Mouse (Mus musculus) mouse embryonic stem cell (cell line): ENCODE data around the gene Naa30.
"Not testable (repeated sequence)": the region's sequence is repeated elsewhere in the genome, so short reads cannot be mapped to it uniquely, and the experiment has no call there.

Experiments
- in situ Hi-C, 2 experiments: fragments of 300-500 bp; cut with MboI; formaldehyde crosslinking; loops; 1 replicate in 1 of 2; 3 replicates in 1 of 2; pipeline ENCODE4 v1.14.3; 2019 to 2020; ENCODE audit warnings: low sequenced_read_pairs in 2 of 2, low pct_unique_long_range_greater_than_20kb in 1 of 2, mixed read lengths in 1 of 2; ENCODE audit not compliant: unreplicated experiment in 1 of 2

The Naa30 gene

DNA sequence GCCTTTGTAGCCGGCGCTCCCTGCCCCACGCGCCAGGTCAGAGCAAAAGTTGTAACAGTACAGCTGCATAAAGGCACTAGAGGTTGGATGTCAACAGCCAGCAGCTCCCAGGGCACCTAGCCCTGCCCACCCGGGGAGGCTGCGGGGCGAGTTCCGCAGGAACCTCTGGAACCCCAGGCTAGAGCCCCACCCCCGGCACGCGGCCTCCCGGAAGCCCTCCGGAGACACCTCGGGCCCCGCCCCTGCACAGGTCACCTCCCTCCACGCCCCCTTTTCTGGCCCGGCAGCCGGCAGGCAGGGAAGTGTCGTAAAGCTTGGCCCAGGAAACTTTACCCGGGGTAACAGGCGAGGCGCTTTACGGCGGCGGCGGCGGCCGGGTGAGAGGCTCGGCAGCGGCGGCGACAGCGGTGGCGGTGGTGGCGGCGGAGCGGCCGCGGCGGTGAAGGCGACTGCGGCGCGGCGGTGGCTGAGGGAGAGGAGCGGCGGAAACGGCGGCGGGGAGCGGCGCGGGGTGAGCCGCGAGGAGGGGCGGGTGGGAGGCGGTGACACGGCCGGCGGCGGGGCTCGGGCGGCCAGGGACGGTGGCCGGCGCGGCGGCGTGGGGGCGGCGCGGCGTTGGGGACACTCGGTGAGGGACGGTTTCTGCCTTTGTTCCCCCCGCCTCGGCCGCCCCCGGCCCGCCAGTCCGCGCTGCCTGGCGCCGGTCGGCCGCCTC is at the start of gene Naa30:
TSS of gene Naa30 (plus strand) at position 360 of the 715 bp plus-strand sequence.
- in situ Hi-C loops = no loop called here

GRCm38 (mm10) chr14:49127162-49127779 is 44.8 kb upstream of the Naa30 start:
- in situ Hi-C loops = no loop called here

DNA sequence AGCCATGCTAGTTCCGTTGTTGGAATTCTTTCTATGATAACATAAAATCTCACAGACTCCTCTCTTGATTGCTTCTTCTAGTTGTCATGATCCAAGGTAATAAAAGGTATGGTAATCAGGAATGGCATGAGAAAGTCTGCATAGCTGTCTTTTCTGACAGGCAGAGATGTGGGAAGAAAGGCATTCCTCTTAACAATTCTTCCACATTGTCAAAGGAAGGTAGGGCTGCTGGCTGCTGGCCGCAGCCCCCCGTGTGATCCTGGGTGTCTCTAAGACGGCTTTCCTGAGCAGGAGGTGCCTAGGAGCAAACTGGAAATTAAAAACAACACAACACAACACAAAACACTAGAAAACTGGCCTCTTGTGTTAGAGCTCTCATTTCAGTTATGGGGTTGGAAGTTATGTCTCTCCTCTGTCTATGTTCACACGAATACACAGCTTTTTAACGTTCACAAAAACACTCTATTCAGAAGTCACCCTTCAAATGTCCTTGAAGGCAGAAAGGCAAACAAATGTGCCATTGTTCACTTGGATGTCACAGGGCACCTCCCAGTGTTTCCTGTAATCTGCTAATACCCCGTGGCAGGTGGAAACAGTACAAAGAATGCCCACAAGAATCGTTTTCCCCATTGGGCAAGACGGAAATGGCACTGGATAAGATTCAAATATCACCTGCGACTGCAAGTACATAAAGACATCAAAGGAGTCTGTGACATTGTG is 43.3 kb upstream of the Naa30 start:
- in situ Hi-C loops = no loop called here

DNA sequence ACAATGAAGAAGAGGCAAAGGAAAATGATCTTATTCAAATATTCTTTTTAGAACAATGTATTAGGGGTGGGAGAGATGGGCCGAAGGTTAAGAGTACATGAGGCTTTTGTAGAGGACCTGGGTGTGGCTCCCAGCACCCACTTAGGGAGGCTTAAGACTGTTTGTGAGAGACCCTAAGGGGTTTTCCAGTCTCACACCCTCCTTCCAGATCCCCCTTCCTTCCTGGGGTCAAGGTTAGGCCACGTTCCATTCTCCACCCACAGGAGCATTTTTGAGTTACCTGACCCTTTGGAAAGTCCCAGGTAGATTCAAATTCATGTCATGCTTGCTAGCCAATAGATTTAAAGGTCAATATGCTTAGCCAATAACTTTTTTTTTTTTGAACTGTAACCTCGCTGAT is 39.6 kb upstream of the Naa30 start:
- in situ Hi-C loops = no loop called here

DNA sequence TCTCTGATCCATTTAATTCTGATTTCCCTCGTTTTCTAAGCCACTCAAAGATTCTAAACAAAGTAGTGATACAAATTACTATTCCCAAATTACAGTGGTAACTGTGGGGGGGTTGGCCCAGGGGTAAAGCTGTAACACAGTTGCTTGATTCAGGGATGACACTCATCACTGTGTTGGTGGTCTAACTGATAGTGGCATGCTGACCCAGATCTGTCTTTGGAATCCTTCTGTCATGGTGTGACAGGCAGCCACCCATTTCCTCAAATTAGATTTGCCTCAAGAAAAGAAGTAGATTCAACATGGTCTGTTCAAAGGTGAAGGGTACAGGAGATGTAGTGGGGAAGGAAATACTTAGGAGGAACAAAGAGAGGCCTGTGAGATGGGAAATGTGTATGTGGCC is 33.9 kb upstream of the Naa30 start:
- in situ Hi-C loops = no loop called here

DNA sequence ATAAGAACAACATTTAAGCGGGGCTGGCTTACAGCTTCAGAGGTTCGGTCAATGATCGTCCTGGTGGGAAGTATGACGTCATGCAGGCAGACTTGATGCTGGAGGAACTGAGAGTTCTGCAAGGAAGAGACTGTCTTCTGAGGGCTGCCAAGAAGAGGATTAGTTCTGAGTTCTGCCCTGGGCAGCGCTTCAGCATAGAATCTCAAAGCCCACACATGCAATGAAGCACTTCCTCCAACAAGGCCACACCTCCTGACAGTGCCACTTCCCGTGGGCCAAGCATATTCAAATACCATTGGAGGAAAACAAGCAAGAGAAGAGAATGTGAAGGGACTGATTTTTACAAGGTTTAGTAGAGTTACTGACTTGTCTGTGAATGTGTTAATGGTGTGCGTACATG is 31.3 kb upstream of the Naa30 start:
- in situ Hi-C loops = no loop called here

DNA sequence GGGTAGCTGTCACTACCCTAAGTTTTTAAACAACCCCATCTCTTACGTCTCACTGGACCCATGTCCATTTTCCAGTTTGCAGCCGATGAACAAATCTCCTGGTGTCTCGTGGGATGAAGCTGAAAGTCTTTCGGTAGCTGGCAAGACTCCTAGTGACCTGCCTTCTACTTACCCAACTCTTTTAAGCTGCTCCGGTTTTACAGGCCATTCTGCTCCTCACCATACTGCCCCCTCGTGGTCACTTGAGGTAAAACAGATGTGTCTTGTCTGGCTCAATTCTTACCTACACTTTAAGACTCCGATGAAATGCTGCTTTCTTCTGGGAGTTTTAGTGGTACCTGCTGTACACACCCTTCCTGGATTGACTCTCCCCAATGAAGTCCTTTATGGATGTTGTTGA is 18.2 kb upstream of the Naa30 start:
- in situ Hi-C loops = no loop called here

DNA sequence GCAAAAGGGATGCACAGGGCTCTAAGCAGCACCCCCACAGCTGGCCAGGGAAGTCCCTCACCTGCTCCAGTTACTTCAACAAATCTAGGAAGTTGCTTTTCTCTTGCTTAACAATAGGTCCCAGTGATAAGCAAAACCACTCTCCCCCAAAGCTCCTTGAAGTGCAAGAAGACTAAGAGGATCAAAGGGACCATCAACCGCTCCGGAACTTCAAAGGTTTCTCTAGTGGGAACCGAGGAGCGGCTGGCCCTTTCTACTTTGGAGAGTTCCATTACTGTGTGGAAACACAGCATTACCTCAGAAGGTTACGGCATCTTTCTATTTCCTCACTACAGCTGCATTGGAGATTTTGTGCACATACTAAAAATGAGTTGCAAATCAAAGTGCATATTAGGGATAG is 16.5 kb upstream of the Naa30 start:
- in situ Hi-C loops = no loop called here

DNA sequence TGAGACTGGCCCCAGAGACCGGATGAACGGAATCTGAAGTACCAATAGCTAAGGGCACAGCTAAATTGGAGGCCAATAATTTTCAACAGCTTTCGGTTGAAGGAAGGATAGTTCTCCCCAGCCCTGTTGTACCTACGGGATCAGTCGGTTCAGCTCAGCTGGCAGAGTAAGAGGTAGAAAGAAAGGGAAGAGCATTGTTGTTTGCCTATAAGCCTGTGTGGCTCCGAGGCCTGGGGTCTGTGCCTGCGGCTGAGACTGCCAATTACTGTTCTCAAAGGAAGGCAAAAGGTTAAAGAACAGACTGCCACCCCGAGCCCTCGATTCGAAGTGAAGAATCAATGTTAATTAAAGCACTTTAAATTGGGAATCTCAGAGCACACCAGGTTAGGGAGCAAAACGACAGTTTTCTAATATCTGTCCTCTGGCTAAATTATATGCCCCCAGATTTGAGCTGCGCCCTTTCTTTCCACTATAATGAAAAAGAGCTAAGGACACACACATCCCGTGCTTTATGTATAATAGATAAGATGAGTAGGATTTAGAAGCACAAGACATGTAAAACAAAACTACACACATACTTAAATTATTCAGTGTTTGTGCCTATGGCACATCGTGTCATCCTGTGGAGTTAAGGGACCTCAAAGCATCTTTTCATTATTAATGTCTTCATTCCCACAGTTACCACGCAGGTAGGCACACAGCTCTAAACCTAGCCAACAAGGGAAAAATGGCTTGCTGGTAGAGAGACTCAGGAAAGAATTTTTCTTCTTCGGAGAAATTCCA is 13.7 kb upstream of the Naa30 start:
- in situ Hi-C loops = no loop called here

GRCm38 (mm10) chr14:49171286-49171685 is 740 bp upstream of the Naa30 start:
- in situ Hi-C loops = no loop called here

GRCm38 (mm10) chr14:49172582-49172988 is 559 bp downstream of the Naa30 start:
- in situ Hi-C loops = no loop called here

GRCm38 (mm10) chr14:49173290-49174135 is 1.5 kb downstream of the Naa30 start:
- in situ Hi-C loops = no loop called here

GRCm38 (mm10) chr14:49179736-49180135 is 7.7 kb downstream of the Naa30 start:
- in situ Hi-C loops = no loop called here

DNA sequence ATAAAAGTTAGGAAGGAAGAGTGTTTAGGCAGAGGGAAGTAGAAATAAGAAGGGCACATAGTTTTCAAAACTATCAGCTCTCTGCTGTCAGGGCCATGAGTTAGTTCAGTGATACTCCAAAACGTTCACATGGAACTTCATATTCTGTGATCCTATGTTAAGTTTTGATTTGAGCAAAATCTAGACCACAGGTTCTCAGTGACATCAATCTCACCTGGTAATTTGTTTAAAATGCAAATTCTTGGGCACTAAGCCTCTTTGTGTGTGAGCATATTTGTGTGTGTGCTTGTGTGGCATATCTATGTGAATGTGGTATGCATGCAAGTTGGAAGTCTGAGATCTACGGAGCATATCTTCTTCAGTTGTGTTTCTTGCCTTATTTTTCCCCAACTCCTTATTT is 14.2 kb downstream of the Naa30 start:
- in situ Hi-C loops = no loop called here

DNA sequence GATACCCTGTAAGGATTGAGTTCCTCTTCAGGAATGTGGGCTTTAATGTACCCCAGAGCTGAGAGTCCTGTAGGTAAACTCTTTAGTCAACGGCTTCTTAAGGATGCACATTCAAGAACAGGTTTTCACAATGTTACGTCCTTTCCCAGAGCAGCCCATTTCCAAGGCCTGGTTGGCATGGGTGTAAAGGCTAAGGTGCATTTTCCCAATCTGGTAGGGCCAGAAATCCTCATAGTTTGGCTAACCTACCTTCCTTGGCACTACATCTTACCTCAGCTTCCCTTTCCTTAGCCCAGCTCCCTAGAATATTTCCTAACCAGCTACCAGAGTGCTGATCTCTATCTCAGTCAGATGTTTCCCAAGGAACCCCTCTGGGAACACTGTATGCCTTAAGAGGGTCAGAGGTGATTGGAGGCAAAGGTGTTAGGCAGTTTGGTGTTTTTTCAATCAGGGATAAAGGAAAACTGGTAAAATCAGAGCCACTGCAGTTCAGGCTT is 25.1 kb downstream of the Naa30 start:
- in situ Hi-C loops = no loop called here

DNA sequence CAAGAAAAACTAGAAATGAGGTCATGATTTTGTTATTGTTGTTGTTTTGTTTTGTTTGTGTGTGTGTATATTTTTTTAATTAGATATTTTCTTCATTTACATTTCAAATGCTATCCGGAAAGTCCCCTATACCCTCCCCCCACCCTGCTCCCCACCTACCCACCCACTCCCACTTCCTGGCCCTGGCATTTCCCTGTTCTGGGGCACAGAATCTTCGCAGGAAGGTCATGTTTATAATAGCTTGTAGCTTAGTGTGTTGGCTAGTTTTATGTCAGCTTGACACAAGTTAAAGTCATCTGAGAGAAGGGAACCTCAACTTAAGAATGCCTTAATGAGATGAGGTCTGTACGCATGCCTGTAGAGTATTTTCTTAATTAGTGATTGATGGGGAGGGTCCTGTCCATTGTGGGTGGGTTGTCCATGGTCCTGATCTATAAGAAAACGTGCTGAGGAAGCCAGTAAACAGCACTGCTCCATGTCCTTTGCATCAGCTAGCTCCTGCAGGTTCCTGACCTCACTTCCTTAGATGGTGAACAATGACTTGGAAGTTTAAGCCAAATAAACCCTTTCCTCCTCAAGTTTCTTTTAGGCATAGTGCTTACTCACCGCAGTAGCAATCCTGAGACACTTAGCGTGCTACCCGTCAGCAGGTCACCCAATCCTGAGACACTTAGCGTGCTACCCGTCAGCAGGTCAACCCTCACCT is 29.2 kb downstream of the Naa30 start:
- in situ Hi-C loops = no loop called here

- in situ Hi-C loops = not testable (repeated sequence)
Observed at GRCm38 (mm10) chr14:49210215-49210614, 38.2 kb downstream of the Naa30 start.
